Mouse (Mus musculus): ENCODE measurements around the gene Kat2b. TPM values are rescaled to one million over a fixed set of nuclear protein-coding genes. Genes with fewer than 3 reads are reported as not detected.
"Not testable (repeated sequence)": the region's sequence is repeated elsewhere in the genome, so short reads cannot be mapped to it uniquely, and the experiment has no call there.

Gene Kat2b
- polyA plus RNA-seq, 2 experiments from 2014 or later = 18.7 to 31.5 TPM

DNA sequence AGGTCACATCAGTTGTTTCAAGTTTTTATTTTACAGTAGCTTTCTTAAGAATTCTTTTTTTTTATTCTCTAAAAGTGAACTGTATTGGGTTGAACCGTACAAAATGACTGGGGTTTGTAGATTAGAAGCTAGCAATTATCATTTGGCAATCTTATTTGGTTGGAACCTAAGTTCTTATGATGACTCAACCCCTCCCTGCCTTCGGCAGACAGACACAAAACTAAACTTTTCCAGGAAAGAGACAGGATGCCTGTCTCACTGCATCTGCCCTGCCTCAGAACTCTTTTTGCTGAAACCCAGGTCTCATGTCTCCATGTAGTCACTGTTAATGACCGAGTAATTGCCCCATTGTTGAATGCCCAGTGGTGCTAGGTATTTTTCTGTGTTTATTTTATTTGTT, 97.6 kb downstream of the Kat2b start:
- ATAC-seq = peak; percentile 68

DNA sequence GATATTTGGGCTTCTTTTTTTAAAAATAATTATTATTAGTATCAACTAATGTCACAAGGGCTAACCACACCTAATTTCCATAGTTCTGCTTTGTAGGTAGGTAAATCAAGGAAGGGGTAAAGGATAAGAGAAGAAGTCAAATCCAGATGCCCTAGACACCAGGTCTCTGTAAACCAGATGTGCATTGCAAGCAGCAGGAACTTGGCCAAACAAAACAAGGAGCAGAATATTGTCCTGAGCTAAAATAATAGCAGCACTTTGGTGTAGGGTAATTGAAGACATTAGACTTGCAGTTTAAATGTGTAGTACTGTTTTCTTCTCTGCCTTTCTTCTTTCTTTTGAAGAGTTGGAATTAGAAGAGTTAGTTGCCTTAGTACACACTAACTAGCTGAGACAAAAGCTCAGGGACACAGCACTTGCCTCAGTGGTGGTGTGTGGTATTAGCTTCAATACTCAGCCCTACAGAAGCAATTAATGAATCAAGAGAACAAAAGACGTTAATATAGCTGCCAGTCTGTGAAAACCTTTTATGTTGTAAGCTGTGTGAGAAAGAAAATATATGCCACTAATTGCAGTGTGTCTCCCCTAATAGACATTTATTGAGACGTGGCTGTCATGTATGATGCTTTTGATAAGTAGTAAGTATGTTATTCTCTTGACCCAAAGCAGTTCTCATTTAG, 98.2 kb downstream of the Kat2b start:
- no peak for ATAC-seq

GRCm38 (mm10) chr17:53670453-53670852, 103.8 kb downstream of the Kat2b start:
- peak; percentile 69 for ATAC-seq

- no peak for ATAC-seq
Measured at GRCm38 (mm10) chr17:53678716-53679115, 112.1 kb downstream of the Kat2b start.

DNA sequence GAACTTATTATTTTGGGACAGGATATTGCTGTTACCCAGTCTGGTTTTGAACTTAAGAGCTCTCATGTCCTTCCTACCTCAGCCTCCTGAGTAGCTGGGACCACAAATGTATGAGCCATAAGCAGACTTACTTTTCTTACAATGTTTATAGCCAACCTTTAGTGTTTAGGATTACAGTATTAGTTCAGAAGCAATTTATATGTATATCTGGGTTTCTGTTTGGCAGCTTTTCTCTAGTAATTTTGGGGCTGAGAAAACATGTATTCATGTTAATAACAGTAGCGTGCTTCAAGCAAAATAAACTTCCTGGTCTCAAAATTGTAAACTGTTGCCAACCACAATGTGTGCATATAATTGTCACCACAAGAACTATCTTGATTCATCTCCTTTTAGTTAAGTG, 121.7 kb downstream of the Kat2b start:
- ATAC-seq = no peak

DNA sequence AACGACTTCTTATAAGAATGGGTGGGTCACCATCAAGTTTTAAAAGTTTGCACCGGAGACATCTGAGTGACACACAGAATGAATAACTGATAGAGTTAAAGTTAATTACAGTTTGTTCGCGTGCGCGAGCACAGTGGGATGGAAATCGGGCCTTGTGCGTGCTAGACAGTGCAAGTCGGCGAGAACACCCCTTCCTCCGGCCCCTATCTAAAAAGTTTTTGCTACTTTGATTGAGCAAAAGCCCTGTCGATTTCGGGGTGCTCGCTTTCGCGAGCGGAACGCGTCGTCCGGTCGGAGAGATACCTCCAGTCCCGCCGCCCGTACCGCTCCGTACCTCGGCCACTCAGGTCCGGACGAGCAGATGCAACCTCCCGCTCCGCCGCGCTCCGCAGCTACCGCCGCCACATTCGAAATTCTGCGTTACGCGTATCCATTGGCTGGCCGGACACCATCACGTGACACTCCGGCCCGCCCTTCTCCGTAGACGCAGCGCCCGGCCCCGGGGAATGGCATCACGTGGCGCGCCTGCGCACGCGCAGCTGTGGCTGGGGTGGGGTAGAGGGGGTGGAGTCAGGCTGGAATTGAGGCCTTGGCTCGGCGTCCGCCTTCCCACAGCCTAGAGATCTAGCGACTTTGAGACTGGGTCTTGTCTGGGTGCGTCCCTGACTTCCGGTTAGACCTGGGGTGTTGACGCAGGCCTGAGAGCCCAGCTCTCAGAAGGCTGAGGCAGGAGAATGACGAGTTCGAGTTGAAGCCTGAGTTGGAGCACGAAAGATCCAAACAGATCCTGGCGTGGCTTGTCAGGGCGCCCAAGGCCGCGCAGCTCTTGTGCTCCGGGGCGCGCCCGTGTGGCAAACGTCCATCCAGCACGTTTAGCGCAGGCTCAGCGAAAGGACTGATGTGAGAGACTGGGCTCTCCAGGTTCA, 122.5 kb downstream of the Kat2b start, which contains the start of gene Sgo1:
TSS of gene Sgo1 (minus strand) at position 457 of the 926 bp plus-strand sequence.
- peak; percentile 92 for ATAC-seq

DNA sequence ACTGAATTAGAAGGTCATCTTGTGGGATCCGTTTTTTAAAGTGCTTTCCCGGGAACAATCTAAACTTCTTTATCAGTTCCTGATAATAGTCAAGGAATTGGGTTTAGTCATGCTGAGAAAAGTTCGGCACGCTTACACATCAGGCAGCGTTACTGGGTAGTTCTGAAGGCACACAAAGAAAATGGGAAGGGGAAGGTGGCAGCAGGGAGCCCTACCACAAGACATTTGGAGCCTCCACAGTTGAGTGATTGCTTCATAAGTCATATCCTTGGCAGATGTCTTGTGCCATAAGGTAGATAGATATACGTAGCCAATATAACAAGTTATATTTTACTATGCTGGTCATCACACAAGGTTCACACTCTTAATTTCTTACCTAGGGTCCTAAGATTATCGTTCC, 123.3 kb downstream of the Kat2b start:
- ATAC-seq = no peak

DNA sequence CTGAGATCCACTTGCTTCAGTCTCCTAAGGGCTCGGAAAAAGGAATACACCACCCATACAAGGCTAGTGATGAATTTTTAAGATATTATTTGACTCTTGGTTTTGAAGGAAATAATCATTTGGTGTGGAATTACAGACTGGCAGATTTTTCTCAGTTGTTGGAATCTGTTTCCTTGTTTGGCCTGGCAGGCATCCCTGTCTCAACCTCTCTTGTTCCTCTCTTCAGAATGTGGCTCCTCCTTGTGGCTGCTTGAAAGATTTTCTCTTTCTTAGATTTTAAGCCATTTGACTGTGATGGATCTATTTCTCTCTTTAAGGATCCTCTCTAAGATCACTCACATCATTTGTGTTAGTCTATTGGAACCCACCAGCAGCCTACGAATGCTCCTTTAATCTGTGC, 127.4 kb downstream of the Kat2b start:
- ATAC-seq = no peak

GRCm38 (mm10) chr17:53697521-53697920, 130.9 kb downstream of the Kat2b start:
- ATAC-seq = not testable (repeated sequence)

GRCm38 (mm10) chr17:53714453-53714852, 147.8 kb downstream of the Kat2b start:
- no peak for ATAC-seq

DNA sequence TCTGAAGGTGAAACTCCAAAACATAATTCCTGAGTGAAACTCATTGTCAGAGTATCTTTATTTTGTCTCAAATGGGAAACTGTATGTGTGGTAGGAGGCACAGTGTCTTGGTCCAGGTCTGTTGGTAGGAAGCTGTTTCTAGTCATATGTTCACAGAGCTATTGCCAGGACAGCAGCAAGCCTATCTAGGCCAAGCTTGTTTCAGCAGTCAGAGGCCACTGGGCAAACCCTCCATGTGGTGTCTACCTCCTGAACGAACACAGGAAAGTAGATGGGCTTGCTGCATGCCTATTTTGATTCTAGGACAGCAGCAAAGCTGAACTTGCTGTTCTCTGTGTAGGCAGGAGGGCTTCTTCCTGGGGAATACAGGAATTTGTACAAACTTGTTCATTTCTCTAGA, 148.5 kb downstream of the Kat2b start:
- ATAC-seq = not testable (repeated sequence)

DNA sequence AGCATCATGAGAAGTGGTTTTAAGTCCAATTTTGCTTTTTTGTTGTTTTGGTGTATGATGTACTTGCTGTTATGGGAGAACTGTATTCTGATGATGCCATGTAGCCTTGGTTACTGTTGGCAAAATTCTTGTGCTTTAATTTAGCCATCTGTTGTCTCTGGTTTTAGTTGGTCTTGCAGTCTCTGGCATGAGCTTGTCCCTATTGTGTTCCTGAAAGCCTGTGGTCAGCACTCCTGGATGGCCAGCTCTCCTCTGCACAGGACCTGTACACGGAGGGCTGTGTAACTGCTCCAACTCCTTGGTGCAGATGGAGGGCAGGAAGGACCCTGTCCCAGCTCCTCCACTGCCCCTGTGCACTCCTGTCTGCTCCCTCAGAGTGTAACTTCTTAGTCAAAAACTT, 151.8 kb downstream of the Kat2b start:
- no peak for ATAC-seq

DNA sequence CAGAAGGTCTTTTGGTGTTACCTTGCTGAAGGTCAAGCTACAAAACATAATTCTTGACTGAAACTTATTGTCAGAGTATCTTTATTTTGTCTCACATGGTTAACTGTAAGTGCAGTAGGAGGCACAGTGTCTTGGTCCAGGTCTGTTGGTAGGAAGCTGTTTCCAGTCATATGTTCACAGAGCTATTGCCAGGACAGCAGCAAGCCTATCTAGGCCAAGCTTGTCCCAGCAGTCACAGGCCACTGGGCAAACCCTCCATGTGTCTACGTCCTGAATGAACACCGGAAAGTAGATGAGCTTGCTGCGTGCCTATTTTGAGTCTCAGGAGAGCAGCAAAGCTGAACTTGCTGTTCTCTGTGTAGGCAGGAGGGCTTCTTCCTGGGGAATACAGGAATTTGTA, 152.3 kb downstream of the Kat2b start:
- ATAC-seq = not testable (repeated sequence)

Other genes starting within 250 kb of the Kat2b start
- gene Efhb, start 103.5 kb upstream of the Kat2b start, polyA plus RNA-seq (2017; shearing (Covaris generic)) = under 1 TPM in 1 of 2 experiments, not detected in 1; 0.12 TPM
- gene Rab5a, start 87.6 kb upstream of the Kat2b start, polyA plus RNA-seq (2017; shearing (Covaris generic)) = 10 to 100 TPM in 1 of 2 experiments, 1 to 10 TPM in 1; 9.1 to 16.0 TPM
- gene Pp2d1, start 27.4 kb upstream of the Kat2b start, polyA plus RNA-seq (2017; shearing (Covaris generic)) = 1 to 10 TPM in 1 of 2 experiments, under 1 TPM in 1; 0.60 to 1.2 TPM
- gene Sgo1, start 122.5 kb downstream of the Kat2b start, polyA plus RNA-seq (2017; shearing (Covaris generic)) = 1 to 10 TPM; 2.5 to 3.5 TPM